Mouse (Mus musculus) right cerebral cortex, postnatal 10 days (tissue): ENCODE measurements at regions not wholly inside any gene's neighbourhood (a gene's known extent, or its start where the extent isn't known, plus 50 kb on each side); places are given as distances from the start of the nearest gene placed in this dataset.

Source experiments
- DNase-seq, 2 experiments: peaks; one replicate each; pipeline ENCODE4 v3.0.0; 2021; ENCODE audit warnings: low spot score in 2 of 2

GRCm38 (mm10) chr13:118849541-118849940 is 179.9 kb downstream of the Fgf10 start:
- DNase-seq = no peak

- DNase-seq = no peak
Measured at GRCm38 (mm10) chr13:118850708-118851107, 181.1 kb downstream of the Fgf10 start.

GRCm38 (mm10) chr13:118886339-118886810 is 216.8 kb downstream of the Fgf10 start:
- DNase-seq = no peak

DNA sequence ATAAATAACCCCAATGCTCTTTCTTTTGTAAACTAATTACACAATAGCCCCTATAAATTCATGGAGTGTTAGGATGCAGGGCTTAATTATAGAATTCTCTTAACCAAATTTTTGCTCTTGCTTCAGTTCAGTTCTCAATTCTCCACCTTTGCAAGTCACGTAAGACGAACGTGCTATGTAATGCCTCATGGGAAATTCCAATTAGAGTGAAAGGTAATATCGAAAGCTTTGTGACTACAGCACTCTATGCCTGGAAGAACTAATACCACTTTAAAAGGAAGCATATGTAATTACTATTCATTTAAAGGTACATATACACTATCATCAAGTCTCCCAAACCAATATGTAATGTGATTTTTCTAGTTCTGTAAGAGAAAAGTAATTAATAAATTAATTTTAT is 225.5 kb downstream of the Fgf10 start:
- DNase-seq = no peak

DNA sequence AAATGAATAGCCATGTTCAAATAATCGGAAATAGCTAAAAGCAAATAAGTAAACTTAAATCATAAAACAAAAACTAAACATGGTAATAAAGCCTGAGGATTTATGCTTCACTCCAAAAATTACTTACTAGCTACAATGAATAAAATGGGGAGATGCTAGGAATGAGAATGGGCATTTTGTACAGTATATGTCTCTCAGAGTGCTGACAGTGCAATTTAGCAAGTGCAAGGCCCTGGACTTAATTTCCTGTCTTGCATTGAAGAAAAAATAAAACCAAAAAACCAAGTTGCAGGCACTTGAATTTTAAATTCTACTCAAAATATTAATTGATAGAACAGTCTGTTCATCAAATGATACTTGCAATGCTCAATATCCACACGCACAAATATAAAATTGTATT is 232.4 kb downstream of the Fgf10 start:
- no peak for DNase-seq

DNA sequence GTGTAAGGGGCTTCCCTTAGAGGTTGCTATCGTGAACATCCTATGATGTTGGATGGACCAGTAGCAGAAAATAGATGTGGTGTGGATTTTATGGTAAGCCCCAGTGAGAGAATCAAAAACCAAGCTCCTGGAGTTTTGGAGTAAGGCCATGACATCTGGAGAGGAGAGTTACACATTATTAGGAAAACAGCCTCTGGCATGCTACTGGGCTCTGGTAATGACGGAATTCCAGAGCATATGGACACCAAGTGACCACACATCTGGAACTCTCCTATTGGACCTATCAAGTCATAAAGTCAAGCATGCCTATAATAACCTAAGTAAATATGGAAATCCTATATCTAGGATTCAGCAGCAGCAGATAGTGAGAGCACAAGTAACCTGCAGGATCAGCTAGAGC is 240.8 kb downstream of the Fgf10 start:
- no peak for DNase-seq

GRCm38 (mm10) chr13:118940786-118941185 is 271.2 kb downstream of the Fgf10 start:
- no peak for DNase-seq

DNA sequence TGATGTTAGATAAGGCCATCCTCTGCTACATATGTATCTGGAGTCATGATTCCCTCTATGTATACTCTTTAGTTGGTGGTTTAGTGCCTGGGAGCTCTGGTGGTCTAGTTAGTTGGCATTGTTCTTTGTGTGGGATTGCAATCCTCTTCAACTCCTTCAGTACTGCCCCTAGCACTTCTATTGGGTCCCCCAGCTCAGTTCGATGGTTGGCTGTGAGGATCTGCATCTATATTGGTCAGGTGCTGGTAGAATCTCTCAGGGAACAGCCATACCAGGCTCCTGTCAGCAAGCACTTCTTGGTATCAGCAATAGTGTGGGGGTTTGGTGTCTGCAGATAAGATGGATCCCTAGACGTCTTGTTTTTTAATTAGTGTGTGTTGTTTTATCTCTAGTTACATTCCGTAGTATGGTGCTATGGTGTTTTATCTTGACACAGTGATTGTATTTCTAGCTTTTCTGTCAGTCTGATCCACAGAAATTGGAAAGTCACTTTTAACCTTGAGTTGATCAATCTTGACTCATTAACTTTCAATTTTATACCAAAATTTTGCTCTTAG is 296.6 kb downstream of the Fgf10 start:
- DNase-seq = no peak

GRCm38 (mm10) chr13:118967707-118968106 is 298.1 kb downstream of the Fgf10 start:
- DNase-seq = no peak

- no peak for DNase-seq
Measured at GRCm38 (mm10) chr13:118975008-118975407, 305.4 kb downstream of the Fgf10 start.

DNA sequence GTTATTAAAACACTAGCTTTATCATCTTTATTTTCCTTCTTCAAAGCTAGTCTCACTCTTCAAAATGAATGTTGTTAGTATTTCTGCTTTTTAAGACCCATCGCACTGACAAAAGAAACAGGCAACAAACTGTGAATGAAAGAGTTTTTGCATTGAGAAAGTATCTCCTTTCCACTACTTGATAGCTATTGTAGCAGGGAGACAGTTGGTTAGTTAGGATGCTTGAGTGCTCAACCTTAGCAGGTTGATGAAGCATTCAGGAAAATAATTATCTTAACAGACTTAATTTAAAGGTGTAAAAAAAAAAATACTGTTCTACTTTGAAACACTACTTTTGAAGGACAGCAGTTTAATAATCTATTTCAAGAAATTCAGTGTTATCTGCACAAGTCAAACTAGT is 305.9 kb downstream of the Fgf10 start:
- DNase-seq = no peak

DNA sequence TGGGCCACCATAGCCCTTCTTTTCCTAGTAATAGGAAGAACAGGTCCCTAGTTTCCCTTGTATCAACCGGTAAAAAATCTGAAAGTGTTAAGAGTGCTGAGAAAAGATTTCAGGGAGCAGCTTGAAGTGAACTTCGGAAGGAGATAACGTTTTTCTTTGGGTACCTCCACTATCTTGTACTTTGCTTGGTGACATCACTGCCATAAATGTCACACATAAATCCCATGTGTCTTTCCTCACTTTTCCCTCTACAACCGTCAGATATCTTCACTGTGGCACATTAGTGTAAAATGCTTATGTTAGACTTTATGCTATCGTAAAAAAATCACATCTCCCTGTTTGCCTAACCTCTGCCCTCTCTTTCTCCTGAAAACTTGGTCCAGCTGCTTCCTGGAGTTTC is 309.9 kb downstream of the Fgf10 start:
- DNase-seq = no peak

GRCm38 (mm10) chr13:118981196-118981810 is 311.7 kb downstream of the Fgf10 start:
- DNase-seq = peak; percentile 23 to 26

GRCm38 (mm10) chr13:118985285-118985684 is 315.7 kb downstream of the Fgf10 start:
- peak in 1 of 2 experiments; percentile 22 for DNase-seq

DNA sequence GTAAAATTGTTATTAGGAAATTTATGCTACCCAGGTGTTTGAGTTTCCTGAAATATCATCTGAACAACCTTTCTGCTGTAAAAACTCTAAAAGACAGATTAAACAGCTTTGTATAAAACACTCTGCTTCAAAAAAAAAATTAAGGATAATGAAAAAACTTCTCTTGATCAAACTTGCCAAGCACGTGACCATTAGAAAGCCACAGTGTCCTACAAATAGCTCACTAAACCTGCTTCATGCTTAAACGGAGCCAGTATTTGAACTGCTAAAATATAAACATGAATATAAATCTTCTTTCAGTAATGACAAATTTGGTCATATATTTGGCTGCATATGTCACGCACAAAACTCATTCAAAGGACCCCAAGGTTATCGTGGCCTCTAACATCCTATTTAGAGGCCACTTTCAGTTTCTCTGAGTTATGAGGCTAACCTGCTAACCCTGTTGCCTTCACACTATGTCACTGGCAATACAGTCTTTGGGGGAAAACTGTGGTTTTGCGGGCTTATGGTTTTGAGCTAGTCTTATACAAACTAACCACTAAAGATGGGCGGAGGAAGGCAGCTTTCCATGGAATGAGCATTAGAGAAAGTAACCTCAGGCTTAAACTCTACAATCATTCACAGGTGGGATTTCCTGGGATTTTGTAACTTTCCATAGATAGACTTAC is 355.8 kb downstream of the Fgf10 start:
- no peak for DNase-seq

GRCm38 (mm10) chr13:119039616-119040015 is 370.0 kb downstream of the Fgf10 start:
- DNase-seq = no peak

DNA sequence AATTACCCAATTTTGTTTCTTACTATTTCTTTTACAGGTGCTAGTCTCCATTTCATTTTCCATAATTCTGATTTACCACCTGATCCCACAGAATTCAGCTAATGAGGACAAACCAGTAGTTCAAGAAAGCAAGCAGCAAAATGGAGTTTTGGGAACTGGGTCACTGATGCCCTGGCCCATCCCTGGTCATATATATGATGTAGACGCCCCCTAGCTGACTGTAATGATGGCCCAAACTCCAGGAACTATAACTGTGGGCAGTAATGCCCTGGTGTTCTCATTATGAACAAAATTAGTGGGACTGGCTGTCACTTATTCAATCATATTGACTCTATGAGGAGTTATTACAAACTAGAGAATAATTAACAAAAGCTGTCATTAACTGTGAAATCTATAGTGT is 375.5 kb downstream of the Fgf10 start:
- no peak for DNase-seq

DNA sequence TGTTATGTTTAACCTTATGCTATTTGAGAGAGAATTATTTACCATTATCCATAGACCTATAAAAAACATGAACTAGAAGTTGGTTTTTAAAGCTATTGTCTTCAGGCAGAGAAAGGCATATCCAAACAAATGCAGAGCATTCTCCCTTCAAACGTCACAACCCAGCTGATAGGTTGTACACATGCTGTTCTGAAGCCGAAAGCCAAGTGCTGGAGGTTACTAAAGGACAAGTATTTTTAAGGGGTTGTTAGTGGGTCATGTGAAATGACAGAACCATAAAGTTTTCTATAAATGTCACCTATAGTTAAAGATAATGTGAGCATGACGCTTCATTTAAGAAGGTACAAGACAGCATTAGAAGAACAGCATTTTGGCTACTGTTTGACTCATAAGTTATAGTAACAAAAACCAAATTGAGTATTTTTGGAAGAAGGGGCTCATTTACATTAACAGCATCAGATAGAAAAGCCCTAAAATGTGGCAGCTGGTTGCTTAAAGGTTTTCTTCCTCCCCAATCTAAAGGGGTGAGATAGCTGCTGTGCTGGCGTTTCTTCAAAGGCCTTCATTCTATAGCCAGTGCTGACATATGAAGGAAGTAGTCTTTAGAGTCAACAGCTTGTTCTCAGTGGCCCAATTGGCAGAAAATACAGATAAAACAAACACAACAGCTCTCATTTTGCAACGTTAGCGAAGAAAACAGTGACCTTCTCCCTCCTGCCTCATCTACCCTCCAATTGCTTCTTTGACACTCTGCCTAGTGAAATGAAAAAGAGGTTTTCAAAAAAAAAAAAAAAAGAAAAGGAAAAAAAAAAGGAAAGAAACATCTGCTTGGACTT is 359.4 kb upstream of the Paip1 start:
- no peak for DNase-seq

GRCm38 (mm10) chr13:119069581-119069936 is 358.8 kb upstream of the Paip1 start:
- no peak for DNase-seq

GRCm38 (mm10) chr13:119079243-119079642 is 349.2 kb upstream of the Paip1 start:
- no peak for DNase-seq

DNA sequence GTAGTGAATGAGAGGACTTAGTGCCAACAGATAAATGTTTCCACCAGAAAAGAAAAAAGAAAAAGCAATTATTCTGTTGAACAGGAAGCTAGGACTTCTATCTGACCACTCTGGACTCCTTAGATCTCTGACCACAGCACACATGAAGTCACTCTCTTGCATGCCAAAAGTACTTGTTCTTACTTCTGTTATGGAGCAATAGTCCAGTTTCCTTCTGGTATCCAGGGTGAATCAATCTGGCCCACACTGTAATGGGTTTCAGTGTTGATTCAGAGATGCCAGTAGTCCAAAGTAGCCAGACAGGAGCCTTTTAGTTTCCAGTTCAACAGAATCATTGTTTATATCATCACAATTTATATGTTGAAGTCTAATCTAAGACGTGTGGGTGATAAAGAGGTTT is 346.7 kb upstream of the Paip1 start:
- no peak for DNase-seq

DNA sequence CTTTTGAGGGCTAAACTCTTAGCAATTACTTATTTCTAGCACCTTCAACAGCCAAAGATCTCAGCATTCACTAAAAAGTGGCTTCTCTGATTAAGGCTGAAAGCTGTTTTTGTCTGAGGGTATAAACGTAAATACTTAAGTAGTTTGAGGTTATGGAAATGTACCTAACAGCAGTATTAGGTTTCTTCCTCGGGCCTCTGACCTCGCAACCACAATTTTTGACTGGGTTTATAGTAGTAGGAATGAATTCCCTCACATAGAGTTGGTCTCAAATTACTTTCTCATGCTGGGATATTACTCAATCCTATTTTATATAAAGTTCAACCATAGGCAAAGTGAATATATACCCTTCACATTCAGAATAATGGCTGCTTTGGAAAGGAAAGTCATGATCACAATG is 310.5 kb upstream of the Paip1 start:
- no peak for DNase-seq

DNA sequence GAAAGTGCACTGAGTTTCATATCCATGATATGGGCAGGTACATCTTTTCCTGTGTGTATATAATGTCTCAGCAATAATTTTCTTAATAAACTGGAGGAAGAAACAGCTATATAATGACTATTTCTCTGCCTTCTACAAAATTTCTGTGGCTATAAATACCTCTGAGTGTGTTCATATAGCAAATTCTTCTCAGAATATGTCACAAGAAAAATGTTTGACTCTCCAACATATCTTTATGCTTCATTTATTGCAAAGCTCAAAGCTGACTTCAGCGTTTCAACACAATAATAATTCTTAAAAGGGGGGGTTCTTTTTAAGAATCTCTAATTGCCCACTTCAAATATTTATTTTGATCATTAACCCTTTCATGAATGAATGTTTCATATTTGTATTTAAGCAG is 310.0 kb upstream of the Paip1 start:
- DNase-seq = no peak
